Mouse (Mus musculus) left cerebral cortex, adult 11 months (tissue): Measurements from ENCODE around the gene Lat.

ENCODE experiments used
- DNase-seq: peaks from one replicate; pipeline ENCODE4 v3.0.0; 2022; ENCODE audit warnings: low spot score

Gene Lat

GRCm38 (mm10) chr7:126367636-126368035 lies 1.7 kb downstream of the Lat start:
- DNase-seq, result no peak

- no peak for DNase-seq
Measured at GRCm38 (mm10) chr7:126363038-126363437, 6.3 kb downstream of the Lat start.

DNA sequence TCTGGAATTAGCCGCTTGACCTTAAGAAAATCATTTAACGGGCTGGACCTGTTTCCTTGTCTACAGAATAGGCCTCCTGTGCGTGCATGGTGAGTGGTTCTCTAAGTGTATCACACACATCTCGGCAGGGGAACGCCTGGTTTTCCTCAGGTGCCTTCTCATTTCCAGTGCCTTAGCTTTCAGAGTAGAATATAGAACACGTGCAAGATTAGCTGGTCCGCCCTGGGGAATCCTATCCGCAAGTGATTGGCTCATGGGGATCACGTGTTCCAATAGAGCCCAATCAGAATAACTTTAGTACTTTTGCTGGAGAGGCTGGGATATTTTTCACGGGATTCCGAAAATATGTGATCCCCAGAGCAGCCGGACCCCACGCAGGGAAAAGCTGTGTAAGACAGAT lies 10.3 kb downstream of the Lat start:
- no peak for DNase-seq

DNA sequence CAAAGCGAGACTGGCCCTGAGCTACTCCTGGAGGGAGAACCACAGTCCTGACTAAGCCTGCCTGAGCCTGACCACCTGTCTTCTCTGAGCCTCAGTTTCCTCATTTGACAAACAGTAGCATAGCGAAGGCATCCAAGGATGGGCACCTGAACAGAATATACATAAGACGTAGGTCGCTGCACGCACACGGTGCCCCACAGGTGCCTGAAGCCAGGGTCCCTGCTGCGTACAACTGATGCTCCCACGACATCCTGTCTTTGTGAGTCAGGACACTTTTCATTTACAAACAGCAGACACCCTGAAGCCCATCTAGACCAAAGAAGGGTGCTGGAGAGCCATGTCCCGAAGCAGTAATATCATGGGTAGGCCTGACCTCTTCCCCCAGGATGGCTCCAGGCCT lies 11.0 kb downstream of the Lat start:
- DNase-seq, result no peak

GRCm38 (mm10) chr7:126357838-126358237 lies 11.5 kb downstream of the Lat start:
- no peak for DNase-seq

GRCm38 (mm10) chr7:126356793-126357591 lies 12.4 kb downstream of the Lat start:
- no peak for DNase-seq

GRCm38 (mm10) chr7:126355847-126356597 lies 13.3 kb downstream of the Lat start:
- DNase-seq, result no peak

DNA sequence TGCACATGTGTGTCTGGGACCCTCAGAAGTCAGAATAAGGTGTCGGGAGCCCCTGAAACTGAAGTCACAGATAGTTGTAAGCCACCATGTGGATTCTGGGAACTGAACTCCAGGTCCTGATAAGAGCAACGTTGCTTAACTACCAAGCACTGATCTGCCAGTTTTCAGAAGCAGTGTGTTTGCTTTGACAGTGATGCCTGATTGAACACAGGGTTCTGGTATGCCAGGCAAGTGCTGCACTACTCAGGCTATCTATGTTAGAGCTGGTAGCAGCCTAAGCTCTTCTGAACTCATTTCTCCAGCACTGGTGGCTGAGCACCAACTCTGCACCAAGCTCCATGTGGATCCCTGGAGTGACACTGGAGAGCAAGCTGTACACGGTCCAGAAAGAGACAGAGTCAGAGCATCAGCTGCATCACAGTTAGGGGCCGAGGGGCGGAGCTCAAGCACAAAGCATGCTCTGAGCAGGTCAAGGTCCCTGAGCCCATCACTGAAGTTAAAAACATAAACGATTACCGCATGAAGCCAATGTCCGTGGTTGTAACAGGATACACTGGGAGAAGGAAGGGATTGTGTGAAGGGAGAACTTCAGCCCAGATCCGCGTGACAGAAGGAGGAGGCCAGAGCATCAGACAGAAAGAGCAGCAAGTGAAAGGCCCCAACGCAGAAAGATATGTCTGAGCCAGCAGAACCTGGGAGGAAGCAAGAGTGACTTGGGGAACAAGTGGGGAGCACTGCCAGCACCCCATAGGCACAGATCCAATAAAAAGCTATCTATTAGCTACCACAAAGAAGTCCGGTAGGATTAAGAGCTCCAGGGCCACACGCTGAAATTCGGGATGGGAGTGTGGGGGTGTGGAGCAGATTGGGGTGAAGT lies 14.4 kb downstream of the Lat start:
- DNase-seq, result no peak

DNA sequence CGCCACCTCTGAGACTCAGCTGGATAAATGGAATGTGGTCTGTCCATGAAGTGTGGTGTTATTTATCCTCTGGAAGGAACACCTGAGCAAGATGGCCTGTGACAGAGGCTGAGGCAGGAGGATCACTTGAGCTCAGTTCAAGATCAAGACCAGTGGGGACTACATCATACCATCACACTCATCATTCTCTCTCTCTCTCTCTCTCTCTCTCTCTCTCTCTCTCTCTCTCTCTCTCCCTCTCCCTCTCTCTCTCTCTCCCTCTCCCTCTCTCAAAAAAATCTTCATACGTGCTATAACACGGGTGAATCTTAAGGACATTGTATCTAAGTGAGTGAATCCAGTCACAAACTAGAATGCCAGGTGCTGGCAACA lies 15.4 kb downstream of the Lat start:
- DNase-seq, result no peak

- DNase-seq, result no peak
Measured at GRCm38 (mm10) chr7:126353251-126353993, 15.9 kb downstream of the Lat start.

DNA sequence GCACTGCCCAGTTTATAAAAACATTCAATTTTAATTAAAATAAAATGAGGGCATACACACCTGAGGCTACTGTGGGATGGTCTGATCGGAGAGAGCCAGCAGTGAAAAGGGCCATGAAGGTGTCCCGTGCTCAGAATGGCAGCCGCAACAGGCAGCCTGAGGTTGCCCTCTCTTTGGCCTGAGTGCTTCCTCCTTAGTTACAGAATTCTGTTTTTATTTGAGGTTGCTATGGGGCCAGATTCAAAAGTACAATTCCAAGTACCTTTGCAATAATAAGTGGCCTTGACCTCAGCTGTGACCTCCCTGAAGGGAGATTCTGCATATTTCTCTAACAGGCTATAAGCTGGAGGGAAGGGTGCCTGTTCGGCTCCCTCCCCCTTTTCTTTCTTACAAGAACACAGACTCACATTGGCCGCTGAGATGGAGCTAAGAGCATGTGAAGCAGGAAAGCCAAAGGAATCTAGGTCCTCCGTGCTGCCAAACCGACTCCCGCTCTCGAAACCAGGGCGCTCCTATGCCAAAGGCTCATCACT lies 17.9 kb downstream of the Lat start:
- DNase-seq, result no peak

DNA sequence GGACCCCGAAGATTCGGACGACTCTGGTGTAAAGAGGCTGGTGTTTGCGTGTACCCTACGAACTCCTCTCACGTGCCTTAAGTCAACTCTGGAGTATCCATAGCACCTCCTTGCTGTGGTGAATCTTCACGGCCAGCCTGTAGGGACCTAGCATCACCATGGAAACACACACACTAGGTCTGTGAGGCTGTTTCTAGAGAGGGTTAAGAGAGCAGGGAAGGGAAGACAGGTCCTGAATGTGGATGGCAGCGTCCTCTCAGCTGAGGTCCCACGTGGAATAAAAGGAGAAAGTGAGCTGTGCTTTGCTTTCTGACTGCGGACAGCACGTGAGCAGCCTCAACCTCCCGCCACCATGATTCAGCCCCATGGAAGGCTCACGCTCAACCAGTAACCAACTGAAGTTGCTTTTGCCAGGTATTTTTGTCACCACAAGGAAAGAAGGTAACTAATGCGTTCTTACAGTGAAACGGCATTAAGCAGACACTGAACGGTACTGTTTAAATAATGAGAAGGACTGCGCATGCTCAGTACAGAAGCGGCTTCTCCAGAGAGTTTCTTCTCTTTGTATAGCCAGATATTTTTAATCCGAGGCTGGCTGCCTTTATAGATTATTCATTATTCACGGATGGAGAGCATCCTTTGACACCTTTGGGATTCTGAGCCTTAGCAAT lies 18.5 kb downstream of the Lat start:
- no peak for DNase-seq

- DNase-seq, result no peak
Measured at GRCm38 (mm10) chr7:126348293-126348692, 21.1 kb downstream of the Lat start.

- DNase-seq, result no peak
Measured at GRCm38 (mm10) chr7:126347098-126347497, 22.3 kb downstream of the Lat start.

DNA sequence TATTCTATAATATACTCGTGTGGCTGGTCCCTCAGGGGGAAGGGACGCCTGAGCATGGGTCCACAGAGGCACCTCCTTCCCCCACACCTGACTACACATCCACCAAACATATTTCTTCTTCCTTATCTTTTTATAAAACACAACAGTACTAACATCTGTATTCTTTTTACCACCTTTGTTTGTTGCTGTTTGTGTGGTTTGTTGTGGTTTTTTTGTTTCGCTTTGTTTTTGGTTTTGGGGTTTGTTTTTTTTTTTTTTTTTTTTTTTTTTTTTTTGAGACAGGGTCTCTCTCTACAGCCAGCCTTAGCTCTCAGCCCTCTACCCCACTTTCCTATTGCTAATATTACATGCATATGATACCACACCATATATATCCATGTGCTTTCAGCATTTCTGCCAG lies 23.4 kb downstream of the Lat start:
- DNase-seq, result no peak

- DNase-seq, result no peak
Measured at GRCm38 (mm10) chr7:126345557-126345956, 23.8 kb downstream of the Lat start.

GRCm38 (mm10) chr7:126340896-126341295 lies 28.5 kb downstream of the Lat start:
- DNase-seq, result no peak

GRCm38 (mm10) chr7:126340206-126340618 lies 29.2 kb downstream of the Lat start:
- DNase-seq, result no peak

DNA sequence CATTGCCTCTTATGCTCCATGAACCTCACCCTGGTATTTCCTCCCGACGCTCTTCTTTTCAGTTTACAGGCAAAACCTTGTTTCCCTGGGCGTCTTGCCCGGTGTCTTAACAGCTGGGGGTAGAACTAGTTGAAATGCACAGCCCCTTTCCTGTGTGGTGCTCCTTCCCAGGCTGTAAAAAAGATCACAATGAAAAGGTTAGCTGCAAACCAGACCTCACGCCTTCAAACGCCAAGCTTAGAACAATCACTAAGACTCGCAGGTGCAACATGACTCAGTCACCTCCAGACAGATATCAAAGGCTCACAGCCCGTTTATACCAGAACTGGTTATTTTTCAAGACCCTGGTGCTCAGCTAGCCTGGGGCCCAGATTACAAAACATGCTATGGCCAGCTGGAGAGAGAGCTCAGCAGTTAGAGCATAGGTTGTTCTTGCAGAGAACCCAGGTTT lies 29.8 kb downstream of the Lat start:
- DNase-seq, result no peak

DNA sequence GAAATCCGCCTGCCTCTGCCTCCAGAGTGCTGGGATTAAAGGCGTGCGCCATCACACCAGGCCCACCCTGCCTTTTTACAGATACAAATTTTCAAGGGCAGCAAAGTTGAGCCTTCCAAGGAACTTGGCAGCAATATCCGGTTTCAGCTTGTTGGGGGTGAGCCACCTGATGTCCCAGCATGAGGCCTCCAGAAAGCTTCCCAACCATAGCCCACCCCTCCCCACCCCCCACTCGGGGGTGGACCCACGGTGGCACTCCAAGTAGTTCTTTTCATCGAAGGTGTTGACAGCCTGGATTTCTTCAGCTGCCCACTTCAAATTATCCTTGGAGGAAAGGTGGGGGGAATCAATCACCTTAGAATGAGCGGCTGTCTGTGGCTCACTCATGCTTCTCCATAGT lies 30.5 kb downstream of the Lat start:
- no peak for DNase-seq

DNA sequence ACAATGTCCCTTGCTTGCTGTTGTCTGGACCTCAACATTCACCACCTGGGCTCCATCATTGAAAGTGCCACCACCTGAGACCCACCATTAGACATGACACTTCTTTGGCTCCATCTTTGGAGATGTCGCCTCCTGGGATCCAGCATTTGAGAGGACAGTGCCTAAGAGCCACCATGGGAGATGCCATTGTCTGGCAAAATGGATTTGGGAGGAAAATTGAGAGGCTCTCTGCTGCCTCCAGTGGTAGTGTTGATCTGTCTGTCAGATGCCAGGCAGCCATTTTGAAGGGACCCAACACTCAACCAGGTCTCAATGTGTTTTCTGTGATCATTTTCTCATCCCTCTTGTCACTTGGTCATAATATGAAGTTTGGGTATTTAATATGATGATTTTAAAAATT lies 33.8 kb downstream of the Lat start:
- DNase-seq, result no peak
